ENCODE assay signal across 23 mouse cellular contexts in the genomic region with DNA sequence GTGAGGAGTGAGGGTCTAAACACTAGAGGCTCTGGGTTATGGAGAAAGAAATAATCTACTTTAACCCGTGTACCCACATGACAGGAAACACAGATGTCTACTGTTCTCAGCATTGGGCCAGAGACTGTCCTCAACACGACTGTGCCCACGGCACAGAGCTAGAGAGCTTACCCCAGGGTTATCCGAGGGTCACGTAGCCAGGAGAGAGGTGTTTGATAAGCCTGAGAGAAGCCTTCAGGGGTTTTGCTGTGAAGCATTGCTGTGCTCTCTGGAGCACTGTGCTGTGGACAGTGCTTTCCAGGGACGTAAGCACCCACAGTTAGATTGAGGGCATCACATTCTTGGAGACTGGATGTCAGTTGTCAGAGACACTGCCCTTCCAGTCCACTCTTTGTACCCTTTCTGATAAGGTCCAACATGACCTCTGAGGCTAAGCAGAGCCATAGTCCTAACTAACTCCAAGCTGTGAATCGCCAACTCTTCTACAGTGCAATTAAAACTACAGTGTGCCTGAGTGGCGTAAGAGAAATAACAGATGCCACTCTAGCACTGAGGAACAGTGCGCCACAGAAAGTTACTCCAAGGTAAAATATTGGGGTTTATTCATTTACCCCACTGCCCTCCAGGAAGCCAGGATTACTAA.
"Had no signal": no experiment of that assay in that cellular context is flagged by ENCODE, and none has a peak within 500 bp of the region (broad histone marks: within the 10 kb centered on the region; RNA-seq: fewer than 3 reads in every experiment).

No protein-coding gene starts in this region.

- H3K9ac ChIP-seq: limb, embryonic 12.5 days; limb, embryonic 15.5 days; liver, embryonic 14.5 days; liver, postnatal 0 days; lung, embryonic 14.5 days; midbrain, embryonic 12.5 days; midbrain, embryonic 15.5 days; neural tube, embryonic 12.5 days; neural tube, embryonic 15.5 days had no signal

- H3K9me3 ChIP-seq: limb, embryonic 12.5 days; limb, embryonic 15.5 days; midbrain, embryonic 12.5 days; midbrain, embryonic 15.5 days; neural tube, embryonic 12.5 days; neural tube, embryonic 15.5 days had no signal

- H3K27me3 ChIP-seq: limb, embryonic 12.5 days; limb, embryonic 15.5 days; midbrain, embryonic 12.5 days; midbrain, embryonic 15.5 days; neural tube, embryonic 12.5 days; neural tube, embryonic 15.5 days had no signal

- H3K4me2 ChIP-seq: limb, embryonic 12.5 days; limb, embryonic 15.5 days; liver, embryonic 11.5 days; lung, embryonic 14.5 days; midbrain, embryonic 12.5 days; midbrain, embryonic 15.5 days; neural tube, embryonic 12.5 days; neural tube, embryonic 15.5 days had no signal

- H3K4me1 ChIP-seq: limb, embryonic 12.5 days; limb, embryonic 15.5 days; midbrain, embryonic 12.5 days; midbrain, embryonic 15.5 days; neural tube, embryonic 12.5 days; neural tube, embryonic 15.5 days had no signal

- H3K4me3 ChIP-seq: layer of hippocampus, adult 2 months; limb, embryonic 12.5 days; limb, embryonic 15.5 days; midbrain, embryonic 12.5 days; midbrain, embryonic 15.5 days; neural tube, embryonic 12.5 days; neural tube, embryonic 15.5 days had no signal

- DNase-seq: kidney, postnatal 25 days; layer of hippocampus, adult 9-11 months; left cerebral cortex, postnatal 4 days; liver, postnatal 0 days; lung, embryonic 14.5 days; right cerebral cortex, adult 18-20 months; right cerebral cortex, postnatal 14 days; right cerebral cortex, postnatal 4 days; thymus, adult 2 months; thymus, postnatal 14 days; thymus, postnatal 4 days had no signal

- H3K27ac ChIP-seq: kidney, postnatal 0 days; layer of hippocampus, adult 2 months; limb, embryonic 12.5 days; limb, embryonic 15.5 days; liver, embryonic 14.5 days; macrophage; midbrain, embryonic 12.5 days; midbrain, embryonic 15.5 days; neural tube, embryonic 12.5 days; neural tube, embryonic 15.5 days; stomach, postnatal 0 days had no signal

- ATAC-seq: liver, postnatal 0 days; midbrain, embryonic 15.5 days had no signal
